Mouse (Mus musculus) brown adipose tissue, adult 24 weeks (tissue): ENCODE measurements around the gene Ctnnd2. TPM values are rescaled to one million over a fixed set of nuclear protein-coding genes. Genes with fewer than 3 reads are reported as not detected.

Experiments used
- H3K27ac ChIP-seq: fragments of 200-500 bp; replicated peaks from 2 replicates; pipeline ENCODE4 v1.5.1; 2012; ENCODE audit warnings: low read depth, mild to moderate bottlenecking, low read length
- H3K4me1 ChIP-seq: fragments of 200-500 bp; 2 replicates; pipeline ENCODE4 v1.6.1; 2012; ENCODE audit warnings: low read length, mixed read lengths; ENCODE audit not compliant: control insufficient read depth, insufficient read depth, insufficient read length
- H3K4me3 ChIP-seq: fragments of 200-500 bp; 2 replicates; pipeline ENCODE4 v1.5.1; 2012; ENCODE audit warnings: low read depth, mild to moderate bottlenecking, low read length, moderate library complexity; ENCODE audit not compliant: insufficient read depth
- polyA plus RNA-seq: library from polyadenylated mRNA; stranded (reverse); fragments of >200 nt; gene quantifications from 2 replicates; pipeline ENCODE4 v1.2.4, GENCODE M21; 2012; ENCODE audit not compliant: missing spikeins, insufficient read depth, insufficient read length

Ctnnd2 gene
- polyA plus RNA-seq, 1 experiment = not detected

GRCm38 (mm10) chr15:30610613-30611012 is 438.2 kb downstream of the Ctnnd2 start:
- Histone ChIP-seq H3K4me3 (no peak overlapping the region), H3K27ac (no peak overlapping the region), H3K4me1 (no peaks in the 10 kb centered on the region)

GRCm38 (mm10) chr15:30615451-30615850 is 443.1 kb downstream of the Ctnnd2 start:
- no peaks in the 10 kb centered on the region; the same call in 1 of the 2 replicates for H3K4me1 ChIP-seq
- H3K27ac ChIP-seq = no peak overlapping the region
- no peak overlapping the region for H3K4me3 ChIP-seq

- H3K27ac ChIP-seq = no peak overlapping the region
- no peak overlapping the region for H3K4me3 ChIP-seq
Observed at GRCm38 (mm10) chr15:30616861-30617260, 444.5 kb downstream of the Ctnnd2 start.

GRCm38 (mm10) chr15:30617932-30618331 is 445.5 kb downstream of the Ctnnd2 start:
- H3K4me1 ChIP-seq = no peaks in the 10 kb centered on the region; the same call in 1 of the 2 replicates
- H3K27ac ChIP-seq = no peak overlapping the region
- no peak overlapping the region for H3K4me3 ChIP-seq

More at GRCm38 (mm10) chr15:30616861-30617260, 444.5 kb downstream of the Ctnnd2 start:
- H3K4me1 ChIP-seq = no peaks in the 10 kb centered on the region; the same call in 1 of the 2 replicates

GRCm38 (mm10) chr15:30628524-30628923 is 456.1 kb downstream of the Ctnnd2 start:
- Histone ChIP-seq H3K27ac (no peak overlapping the region), H3K4me1 (no peaks in the 10 kb centered on the region), H3K4me3 (no peak overlapping the region)

GRCm38 (mm10) chr15:30632113-30632735 is 459.8 kb downstream of the Ctnnd2 start:
- H3K27ac ChIP-seq = no peak overlapping the region
- no peaks in the 10 kb centered on the region for H3K4me1 ChIP-seq
- H3K4me3 ChIP-seq = no peak overlapping the region

- Histone ChIP-seq H3K4me3 (no peak overlapping the region), H3K4me1 (no peaks in the 10 kb centered on the region), H3K27ac (no peak overlapping the region)
Observed at GRCm38 (mm10) chr15:30633917-30634316, 461.5 kb downstream of the Ctnnd2 start.

GRCm38 (mm10) chr15:30634522-30634921 is 462.1 kb downstream of the Ctnnd2 start:
- no peak overlapping the region for H3K27ac ChIP-seq
- H3K4me3 ChIP-seq = no peak overlapping the region
- H3K4me1 ChIP-seq = no peaks in the 10 kb centered on the region

GRCm38 (mm10) chr15:30640651-30641050 is 468.3 kb downstream of the Ctnnd2 start:
- no peak overlapping the region for H3K27ac ChIP-seq
- H3K4me3 ChIP-seq = no peak overlapping the region

GRCm38 (mm10) chr15:30645688-30646087 is 473.3 kb downstream of the Ctnnd2 start:
- no peak overlapping the region for H3K4me3 ChIP-seq
- no peak overlapping the region for H3K27ac ChIP-seq

More at GRCm38 (mm10) chr15:30640651-30641050, 468.3 kb downstream of the Ctnnd2 start:
- H3K4me1 ChIP-seq = no peaks in the 10 kb centered on the region

GRCm38 (mm10) chr15:30646501-30647431 is 474.4 kb downstream of the Ctnnd2 start:
- peak overlapping the region; percentile 51 for H3K4me3 ChIP-seq
- H3K4me1 ChIP-seq = no peaks in the 10 kb centered on the region
- H3K27ac ChIP-seq = no peak overlapping the region

More at GRCm38 (mm10) chr15:30645688-30646087, 473.3 kb downstream of the Ctnnd2 start:
- H3K4me1 ChIP-seq = no peaks in the 10 kb centered on the region

GRCm38 (mm10) chr15:30647679-30648311 is 475.4 kb downstream of the Ctnnd2 start:
- H3K4me3 ChIP-seq = no peak overlapping the region
- H3K4me1 ChIP-seq = no peaks in the 10 kb centered on the region
- H3K27ac ChIP-seq = no peak overlapping the region

- Histone ChIP-seq H3K4me3 (no peak overlapping the region), H3K4me1 (no peaks in the 10 kb centered on the region), H3K27ac (no peak overlapping the region)
Observed at GRCm38 (mm10) chr15:30649964-30650363, 477.6 kb downstream of the Ctnnd2 start.

- Histone ChIP-seq H3K4me1 (no peaks in the 10 kb centered on the region), H3K27ac (no peak overlapping the region), H3K4me3 (no peak overlapping the region)
Observed at GRCm38 (mm10) chr15:30655433-30655832, 483.0 kb downstream of the Ctnnd2 start.

GRCm38 (mm10) chr15:30657588-30657987 is 485.2 kb downstream of the Ctnnd2 start:
- Histone ChIP-seq H3K4me1 (no peaks in the 10 kb centered on the region), H3K27ac (no peak overlapping the region), H3K4me3 (no peak overlapping the region)
